Mouse (Mus musculus) ES-E14 (cell line): ENCODE measurements around the gene Rin2.

ENCODE experiments used
- CHD2 ChIP-seq: IDR thresholded peaks from 2 replicates; pipeline ENCODE4 v1.6.1; 2014; ENCODE audit warnings: mild to moderate bottlenecking, low read depth, low read length, inconsistent platforms
- HCFC1 ChIP-seq: IDR thresholded peaks from 2 replicates; pipeline ENCODE4 v1.6.1; 2012; ENCODE audit warnings: low read length, inconsistent platforms, borderline replicate concordance; ENCODE audit not compliant: insufficient read depth

DNA sequence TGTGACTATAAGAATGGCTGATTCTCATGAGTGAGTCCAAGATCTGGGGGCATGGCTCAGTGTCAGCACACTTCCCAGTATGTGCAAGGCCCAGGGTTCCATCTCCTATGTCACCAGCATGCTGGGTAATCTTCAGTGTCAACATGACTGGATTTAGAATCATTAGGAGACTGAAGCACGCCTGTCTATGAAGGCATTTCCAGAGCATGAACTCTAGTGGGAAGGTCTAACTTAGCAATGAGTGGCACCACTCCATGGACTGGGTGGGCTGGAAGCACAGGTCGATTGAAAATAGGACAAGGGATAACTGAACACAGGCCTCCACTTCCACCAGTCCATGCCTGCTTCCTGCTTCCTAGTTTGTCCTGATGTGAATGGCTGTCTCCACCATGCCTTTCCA lies 127.6 kb downstream of the Rin2 start:
- TF ChIP-seq HCFC1 (no peak), CHD2 (no peak)
